Mouse (Mus musculus) yolk sac, embryonic 10.5 days (tissue): Measurements from ENCODE around the gene Aar2.
A peak's percentile ranks its signal among the peaks of the same experiment; 100 is the strongest.
"Not testable (repeated sequence)": the region's sequence is repeated elsewhere in the genome, so short reads cannot be mapped to it uniquely, and the experiment has no call there.

Experiments
- DNase-seq: peaks from one replicate; pipeline ENCODE4 v3.0.0-alpha.2; 2017; ENCODE audit warnings: low spot score

The Aar2 gene

GRCm38 (mm10) chr2:156547123-156547891, at the start of gene Aar2:
Aar2 (plus strand) TSS chr2:156547584.
- DNase-seq, result peak; percentile 80

- DNase-seq, result peak; percentile 23
Observed at GRCm38 (mm10) chr2:156497915-156498314, 49.5 kb upstream of the Aar2 start.

- no peak for DNase-seq
Observed at GRCm38 (mm10) chr2:156501025-156501424, 46.4 kb upstream of the Aar2 start.

- no peak for DNase-seq
Observed at GRCm38 (mm10) chr2:156505533-156505932, 41.9 kb upstream of the Aar2 start.

GRCm38 (mm10) chr2:156512028-156512427, 35.4 kb upstream of the Aar2 start:
- DNase-seq, result no peak

GRCm38 (mm10) chr2:156512561-156512960, 34.8 kb upstream of the Aar2 start:
- DNase-seq, result no peak

- no peak for DNase-seq
Observed at GRCm38 (mm10) chr2:156515102-156515501, 32.3 kb upstream of the Aar2 start.

- DNase-seq, result peak; percentile 32
Observed at GRCm38 (mm10) chr2:156515565-156516185, 31.7 kb upstream of the Aar2 start.

- DNase-seq, result not testable (repeated sequence)
Observed at GRCm38 (mm10) chr2:156516678-156517077, 30.7 kb upstream of the Aar2 start.

- DNase-seq, result no peak
Observed at GRCm38 (mm10) chr2:156518306-156518705, 29.1 kb upstream of the Aar2 start.

GRCm38 (mm10) chr2:156519584-156519983, 27.8 kb upstream of the Aar2 start:
- DNase-seq, result no peak

- no peak for DNase-seq
Observed at GRCm38 (mm10) chr2:156522994-156523393, 24.4 kb upstream of the Aar2 start.

GRCm38 (mm10) chr2:156524078-156524477, 23.3 kb upstream of the Aar2 start:
- no peak for DNase-seq

- DNase-seq, result no peak
Observed at GRCm38 (mm10) chr2:156529726-156530125, 17.7 kb upstream of the Aar2 start.

GRCm38 (mm10) chr2:156533160-156533559, 14.2 kb upstream of the Aar2 start:
- no peak for DNase-seq

- DNase-seq, result no peak
Observed at GRCm38 (mm10) chr2:156538817-156539555, 8.4 kb upstream of the Aar2 start.

- no peak for DNase-seq
Observed at GRCm38 (mm10) chr2:156540991-156541390, 6.4 kb upstream of the Aar2 start.

GRCm38 (mm10) chr2:156542410-156542809, 5.0 kb upstream of the Aar2 start:
- DNase-seq, result no peak

- no peak for DNase-seq
Observed at GRCm38 (mm10) chr2:156543804-156544203, 3.6 kb upstream of the Aar2 start.

- DNase-seq, result no peak
Observed at GRCm38 (mm10) chr2:156552421-156552820, 5.0 kb downstream of the Aar2 start.

- no peak for DNase-seq
Observed at GRCm38 (mm10) chr2:156561808-156562207, 14.4 kb downstream of the Aar2 start.

- DNase-seq, result no peak
Observed at GRCm38 (mm10) chr2:156563557-156563956, 16.2 kb downstream of the Aar2 start.

GRCm38 (mm10) chr2:156566512-156566911, 19.1 kb downstream of the Aar2 start:
- no peak for DNase-seq
